Mouse (Mus musculus) heart, postnatal 4 days (tissue): ENCODE measurements around the gene Tnpo3. TPM values are rescaled to one million over a fixed set of nuclear protein-coding genes. Genes with fewer than 3 reads are reported as not detected.
A peak's percentile ranks its signal among the peaks of the same experiment; 100 is the strongest.

Source experiments
- DNase-seq: peaks from one replicate; pipeline ENCODE4 v3.0.0; 2021
- total RNA-seq, 2 experiments: library from RNA; stranded (reverse); gene quantifications; 2 replicates each; pipeline ENCODE4 v1.2.3; 2021

The Tnpo3 gene
- 10 to 100 TPM; 52.2 to 54.6 TPM for total RNA-seq

DNA sequence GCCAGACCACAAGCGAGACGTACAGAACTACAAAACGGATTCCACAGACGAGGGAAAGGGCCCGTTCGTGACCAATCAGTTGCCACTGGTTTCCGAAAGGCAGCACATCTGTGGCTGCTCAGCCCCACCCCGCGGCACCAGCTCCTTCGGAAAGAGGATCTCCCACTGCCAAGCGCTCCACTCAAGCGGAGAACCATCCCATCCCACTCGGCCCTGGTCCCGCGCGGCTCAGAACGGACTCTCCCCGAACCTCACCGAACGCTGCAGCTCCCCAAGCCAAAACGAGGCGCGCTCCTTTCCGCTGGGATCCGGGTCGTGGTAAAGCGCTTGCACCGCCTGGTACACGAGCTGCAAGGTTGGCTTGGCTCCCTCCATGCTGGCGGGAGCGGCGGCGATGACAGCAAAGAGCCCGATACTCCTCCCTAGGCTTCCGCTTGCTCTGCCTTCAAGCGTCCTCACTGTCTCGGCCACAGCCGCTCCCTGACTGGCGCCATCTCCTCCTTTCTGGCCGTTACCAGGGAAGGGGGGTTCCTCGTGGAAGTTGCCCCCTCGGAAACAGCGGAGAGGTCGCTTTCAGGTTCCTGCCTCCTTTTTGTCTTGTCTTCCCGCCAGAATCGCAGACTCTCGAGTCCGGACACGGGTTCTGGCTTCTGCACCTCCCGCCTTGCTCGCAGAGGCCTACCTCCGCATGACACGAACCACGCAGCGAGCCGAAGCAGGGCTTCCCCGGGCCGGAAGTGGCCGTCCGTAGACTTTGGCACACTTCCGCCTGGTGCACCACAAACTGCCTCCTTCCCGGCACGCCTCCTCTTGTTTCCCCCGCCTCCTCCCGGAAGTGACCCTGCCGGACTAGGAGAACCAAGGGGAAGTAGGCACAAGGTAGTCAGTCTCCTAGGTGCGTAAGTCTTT is at the start of gene Tnpo3:
Tnpo3 (minus strand) TSS at position 777 of the 909 bp plus-strand sequence.
- DNase-seq, result peak; percentile 94

- no peak for DNase-seq
Observed at GRCm38 (mm10) chr6:29658626-29659475, 49.2 kb upstream of the Tnpo3 start.

GRCm38 (mm10) chr6:29653271-29653670 is 43.6 kb upstream of the Tnpo3 start:
- DNase-seq, result no peak

GRCm38 (mm10) chr6:29650170-29650549 is 40.5 kb upstream of the Tnpo3 start:
- no peak for DNase-seq

GRCm38 (mm10) chr6:29649494-29650169 is 39.9 kb upstream of the Tnpo3 start:
- DNase-seq, result peak; percentile 93

DNA sequence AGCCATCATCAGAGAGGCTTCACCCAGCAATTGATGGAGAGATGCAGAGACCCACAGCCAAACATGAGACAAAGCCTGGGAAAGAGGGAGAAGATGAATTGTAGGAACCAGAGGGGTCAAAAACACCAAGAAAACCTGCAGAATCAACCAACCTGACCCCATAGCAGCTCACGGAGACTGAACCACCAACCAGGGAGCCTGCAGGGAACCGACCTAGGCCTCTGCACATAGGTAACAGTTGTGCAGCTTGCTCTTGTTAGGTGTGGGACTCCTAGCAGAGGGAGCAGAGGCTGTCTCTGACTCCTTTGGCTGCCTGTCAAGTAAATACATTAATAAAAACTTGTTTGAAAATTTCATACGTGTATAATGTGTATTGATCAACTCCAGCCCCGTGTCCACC is 32.1 kb upstream of the Tnpo3 start:
- no peak for DNase-seq

DNA sequence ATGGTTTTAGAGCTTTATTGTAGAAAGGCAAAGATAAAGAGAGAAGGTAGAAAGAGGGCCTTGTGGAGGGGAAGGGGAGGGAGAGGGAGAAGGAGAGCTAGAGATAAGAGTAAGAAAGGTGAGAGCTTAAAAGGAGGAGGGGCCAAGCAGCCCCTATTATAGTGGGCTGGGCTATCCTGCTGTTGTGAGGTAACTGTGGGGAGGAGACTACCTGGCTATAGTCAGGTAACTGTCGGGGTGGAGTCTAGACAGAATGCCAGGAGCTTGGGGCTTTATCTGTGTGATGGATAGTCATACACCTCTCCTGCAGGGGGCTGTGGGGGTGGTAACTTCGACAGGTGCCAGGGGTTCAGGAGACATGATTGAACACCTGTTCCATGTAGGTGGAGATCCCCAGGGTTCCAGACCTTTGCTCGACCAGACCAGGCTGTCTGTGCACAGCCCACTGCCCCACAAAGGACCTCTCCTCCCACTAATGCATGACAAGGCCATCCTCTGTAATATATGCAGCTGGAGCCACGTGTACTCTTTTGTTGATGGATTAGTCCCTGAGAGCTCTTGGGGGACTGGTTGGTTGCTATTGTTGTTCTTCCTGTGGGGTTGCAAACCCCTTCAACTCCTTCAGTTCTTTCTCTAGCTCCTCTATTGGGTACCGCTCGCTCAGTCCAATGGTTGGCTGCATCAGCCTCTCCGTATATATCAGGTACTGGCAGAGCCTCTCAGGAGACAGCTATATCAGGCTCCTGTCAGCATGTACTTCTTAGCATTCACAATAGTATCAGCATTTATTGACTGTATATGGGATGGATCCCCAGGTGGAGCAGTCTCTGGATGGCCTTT is 30.1 kb upstream of the Tnpo3 start:
- DNase-seq, result no peak

DNA sequence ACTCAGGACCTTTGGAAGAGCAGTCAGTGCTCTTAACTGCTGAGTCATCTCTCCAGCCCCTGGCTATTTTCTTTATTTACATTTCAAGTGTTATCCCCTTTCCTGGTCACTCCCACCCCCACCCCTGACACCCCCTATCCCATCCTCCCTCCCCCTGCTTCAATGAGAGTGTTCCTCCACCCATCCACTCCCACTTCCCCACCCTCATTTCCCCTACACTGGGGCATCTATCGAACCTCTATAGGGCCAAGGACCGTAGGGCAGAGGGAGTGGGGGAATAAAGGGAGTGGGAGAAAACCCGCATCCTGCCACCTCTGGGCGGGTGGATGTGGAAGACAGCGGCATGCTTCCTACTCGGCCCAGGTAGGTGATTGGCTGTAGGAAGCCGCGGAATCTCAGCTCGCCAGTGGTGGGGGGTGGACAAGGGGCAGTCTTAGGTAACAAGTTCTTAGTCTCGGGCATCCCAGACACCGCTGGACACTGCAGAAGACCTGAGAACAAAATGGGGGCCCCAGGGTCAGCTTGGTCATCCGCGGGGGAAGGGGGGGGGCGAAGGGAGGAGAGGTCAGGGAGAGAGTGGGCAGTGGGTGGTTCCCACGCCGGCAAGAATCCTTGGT is 29.3 kb upstream of the Tnpo3 start:
- DNase-seq, result no peak

DNA sequence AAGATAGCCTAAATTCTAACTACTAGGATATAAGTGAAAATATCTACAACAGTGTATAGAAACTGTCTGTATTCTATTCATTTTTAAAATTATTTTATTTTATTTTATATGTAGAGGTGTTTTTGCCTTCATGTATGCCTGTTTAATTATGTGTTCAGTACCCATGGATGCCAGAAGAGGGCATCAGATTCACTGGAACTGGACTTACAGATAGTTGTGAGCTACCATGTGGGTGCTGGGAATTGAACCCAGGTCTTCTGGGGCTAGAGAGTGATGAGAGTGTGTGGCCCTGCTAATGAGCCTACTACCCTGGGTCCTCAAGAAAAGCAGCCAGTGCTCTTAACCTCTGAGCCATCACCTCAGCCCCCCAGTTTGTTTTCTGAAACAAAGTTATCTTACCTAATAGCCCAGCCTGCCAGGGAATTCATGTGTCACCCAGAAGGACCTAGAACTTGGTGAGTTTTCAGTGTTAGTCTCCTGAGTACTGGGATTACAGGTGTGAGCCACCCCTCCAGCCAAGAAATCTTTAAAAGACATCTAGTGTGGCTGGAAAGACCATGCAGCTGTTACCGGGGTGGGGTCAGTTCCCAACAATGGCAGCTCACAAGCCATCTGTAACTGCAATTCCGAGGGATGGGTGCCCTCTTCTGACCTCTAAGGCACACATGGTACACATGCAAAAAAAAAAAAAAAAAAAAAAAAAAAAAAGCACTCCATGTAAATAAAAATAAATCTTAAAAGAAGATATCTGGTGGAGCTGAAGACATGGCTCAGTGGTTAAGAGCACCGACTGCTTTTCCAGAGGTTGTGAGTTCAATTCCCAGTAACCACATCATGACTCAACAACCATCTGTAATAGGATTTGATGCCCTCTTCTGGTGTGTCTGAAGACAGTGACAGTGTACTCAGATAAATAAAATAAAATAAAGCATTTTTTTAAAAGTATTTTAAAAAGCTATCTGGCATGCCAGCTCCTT is 28.0 kb upstream of the Tnpo3 start:
- no peak for DNase-seq

DNA sequence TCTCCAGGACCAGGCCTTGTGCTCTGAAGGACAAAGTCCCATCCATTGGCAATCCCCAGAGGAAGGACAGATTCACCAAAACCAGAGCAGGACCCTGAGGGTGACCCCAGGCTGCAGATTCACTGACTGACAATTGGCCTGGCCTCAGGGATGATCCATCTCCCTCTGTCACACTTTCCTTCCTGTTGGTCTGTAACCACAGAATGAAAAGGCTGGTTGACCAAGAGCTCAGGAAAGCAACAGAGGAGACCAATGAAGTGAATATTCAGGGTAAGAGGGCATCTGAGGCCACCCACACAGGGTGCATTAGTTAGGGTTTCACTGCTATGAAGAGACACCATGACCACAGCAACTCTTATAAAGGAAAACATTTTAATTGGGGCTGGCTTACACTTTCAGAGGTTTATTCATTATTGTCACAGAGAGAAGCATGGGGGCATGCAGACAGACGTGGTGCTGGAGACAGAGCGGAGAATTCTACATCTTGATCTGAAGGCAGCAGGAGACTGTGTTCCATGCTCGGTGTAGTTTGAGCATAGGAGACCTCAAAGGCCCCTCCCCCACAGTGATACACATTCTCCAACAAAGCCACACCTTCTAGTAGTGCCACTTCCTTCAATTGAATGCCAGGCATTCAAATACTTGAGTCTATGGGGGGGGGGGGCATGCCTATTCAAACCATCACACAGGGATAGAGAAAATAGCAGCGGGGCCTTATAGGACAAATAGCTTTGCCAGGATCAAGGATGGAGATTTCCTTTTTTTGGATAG is 26.8 kb upstream of the Tnpo3 start:
- DNase-seq, result no peak

- DNase-seq, result no peak
Observed at GRCm38 (mm10) chr6:29634537-29634936, 24.9 kb upstream of the Tnpo3 start.

DNA sequence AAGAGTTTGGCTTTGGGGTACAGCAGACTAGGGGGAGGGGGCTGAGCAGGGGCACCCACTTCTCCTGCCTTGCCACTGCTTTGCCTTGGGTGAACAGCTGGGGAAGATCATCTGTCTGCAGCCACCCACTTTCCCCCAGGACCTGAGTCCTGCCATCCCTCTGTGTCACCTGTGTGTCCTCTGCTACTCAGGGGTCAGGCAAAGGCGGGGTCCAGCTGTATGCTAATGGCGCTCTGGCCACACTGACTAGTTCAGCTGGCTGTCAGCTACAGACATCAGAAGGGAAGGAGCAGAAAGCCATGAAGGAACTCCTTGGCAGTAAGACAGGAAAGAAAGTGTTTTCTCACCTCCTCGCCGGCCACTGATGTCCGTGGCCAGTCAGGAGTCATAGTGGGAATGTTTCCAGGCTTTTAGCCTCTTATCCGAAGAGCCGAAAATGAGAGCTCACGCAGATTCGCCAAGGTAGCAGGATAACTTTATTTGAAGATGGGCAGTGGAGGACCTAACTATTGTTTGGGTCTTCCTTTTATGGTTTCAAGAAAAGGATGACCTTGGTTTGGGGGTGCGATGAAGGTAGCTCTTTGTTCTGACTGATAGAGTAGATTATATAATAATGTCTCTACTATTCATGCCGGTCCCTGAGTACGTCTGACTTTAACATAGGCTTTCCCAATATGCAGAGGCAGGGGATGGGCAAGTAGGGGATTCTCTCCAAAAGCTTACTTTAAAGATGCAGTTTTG is 23.0 kb upstream of the Tnpo3 start:
- no peak for DNase-seq

DNA sequence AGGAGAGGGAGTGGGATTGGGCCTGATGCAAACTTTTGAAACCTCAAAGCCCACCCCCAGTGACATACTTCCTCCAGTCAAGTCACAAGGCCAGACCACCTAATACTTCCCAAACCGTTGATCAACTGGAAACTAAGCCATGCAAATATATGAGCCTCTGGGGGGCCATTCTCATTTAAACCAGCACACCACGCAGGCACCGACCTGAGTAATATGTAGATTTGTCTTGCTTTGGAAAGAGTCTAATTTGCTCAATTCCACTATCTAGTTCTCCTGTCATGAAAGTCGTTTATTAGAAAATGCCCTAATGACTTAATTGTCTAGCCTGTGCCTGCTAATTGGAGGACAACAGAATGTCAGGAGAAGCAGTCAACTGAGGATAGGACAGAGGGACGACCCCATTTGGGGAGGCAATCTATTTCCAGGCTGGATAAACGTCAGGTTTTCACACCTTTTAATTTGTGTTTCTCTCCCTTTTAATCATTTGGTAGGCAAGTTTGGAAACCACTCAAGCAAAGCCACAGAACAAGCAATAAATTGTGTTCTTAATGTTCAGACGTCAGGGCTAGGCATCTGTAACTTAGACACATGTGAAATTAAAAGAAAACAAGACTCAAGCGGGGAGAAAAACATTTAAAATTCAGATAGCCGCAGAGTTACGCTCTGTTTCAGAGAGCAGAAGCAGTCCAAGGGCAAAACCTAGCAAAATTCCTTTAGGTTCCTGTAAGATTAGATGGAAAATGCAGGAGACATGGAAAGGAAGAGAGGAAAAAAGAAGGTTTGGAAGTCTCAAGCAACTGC is 22.3 kb upstream of the Tnpo3 start:
- no peak for DNase-seq

GRCm38 (mm10) chr6:29630216-29630615 is 20.5 kb upstream of the Tnpo3 start:
- DNase-seq, result no peak

DNA sequence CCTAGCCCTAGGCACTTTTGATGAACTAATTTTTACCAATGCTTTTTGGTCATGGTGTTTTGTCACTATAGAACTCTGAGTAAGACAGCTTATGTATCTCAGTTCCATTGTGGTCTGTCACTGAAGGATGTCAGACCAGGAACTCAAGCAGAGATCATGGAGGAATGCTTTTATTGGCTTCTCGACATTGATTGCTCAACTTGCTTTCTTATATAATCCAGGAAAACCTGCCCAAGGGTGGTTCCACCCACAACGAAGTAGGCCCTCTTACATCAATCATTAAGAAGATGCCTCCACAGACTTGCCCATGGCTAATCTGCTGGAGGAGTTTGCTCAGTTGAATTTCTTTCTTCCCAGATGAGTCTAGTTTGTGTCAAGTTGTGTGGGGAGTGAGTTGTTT is 18.1 kb upstream of the Tnpo3 start:
- DNase-seq, result no peak

GRCm38 (mm10) chr6:29623857-29624256 is 14.2 kb upstream of the Tnpo3 start:
- DNase-seq, result no peak

DNA sequence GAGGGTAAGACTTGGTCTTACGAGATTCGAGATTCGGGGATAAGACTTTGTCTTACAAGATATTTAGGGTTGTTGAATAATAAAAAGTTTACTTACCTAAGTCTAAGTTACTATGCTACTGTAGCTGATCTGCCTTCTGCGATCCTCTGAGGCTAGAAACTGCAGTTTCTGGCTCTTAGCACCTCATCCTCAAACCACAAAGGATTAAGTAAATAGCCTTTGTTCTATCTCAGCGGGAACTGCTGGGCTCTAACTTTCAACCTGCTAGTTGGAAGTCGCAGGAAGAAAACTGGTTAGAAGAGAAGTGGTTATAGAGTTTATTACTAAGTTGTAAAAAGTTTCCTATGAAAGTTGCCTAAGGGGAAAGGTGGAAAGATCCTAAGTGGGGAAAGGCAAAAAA is 12.6 kb upstream of the Tnpo3 start:
- no peak for DNase-seq
